Mouse (Mus musculus) erythroblast, embryonic 14.5 days (primary cell): ENCODE results near the gene Slc25a45.

Experiments
- GATA1 ChIP-seq: IDR thresholded peaks from 2 replicates; pipeline ENCODE4 v1.6.1; 2012; ENCODE audit warnings: low read length, inconsistent platforms, mixed read lengths
- TAL1 ChIP-seq: IDR thresholded peaks from 3 replicates; pipeline ENCODE4 v1.6.1; 2012; ENCODE audit warnings: low read length, inconsistent platforms, mixed read lengths

GRCm38 (mm10) chr19:5833287-5834100 is 44.1 kb upstream of the Slc25a45 start:
- TF ChIP-seq GATA1 (no peak), TAL1 (no peak)
